Mouse (Mus musculus) megakaryocyte, embryonic 14.5 days (primary cell): ENCODE measurements around the gene Kif9. TPM values are rescaled to one million over a fixed set of nuclear protein-coding genes. Genes with fewer than 3 reads are reported as not detected.

Experiments
- H3K27me3 ChIP-seq: replicated peaks from 2 replicates; pipeline ENCODE3; 2012; ENCODE audit warnings: inconsistent platforms
- H3K36me3 ChIP-seq: replicated peaks from 2 replicates; pipeline ENCODE3; 2012; ENCODE audit warnings: low read length, inconsistent platforms, mixed read lengths
- H3K4me1 ChIP-seq: 2 replicates; pipeline ENCODE4 v1.6.1; 2012; ENCODE audit warnings: inconsistent platforms
- H3K4me3 ChIP-seq: replicated peaks from 2 replicates; pipeline ENCODE3; 2012; ENCODE audit warnings: moderate library complexity, mild to moderate bottlenecking, inconsistent platforms
- H3K9me3 ChIP-seq: 2 replicates; pipeline ENCODE4 v1.6.1; 2012; ENCODE audit warnings: inconsistent platforms
- FLI1 ChIP-seq: IDR thresholded peaks from 2 replicates; pipeline ENCODE4 v1.6.1; 2012; ENCODE audit warnings: low read length, inconsistent platforms, mixed read lengths
- GATA1 ChIP-seq: IDR thresholded peaks from 3 replicates; pipeline ENCODE4 v1.6.1; 2012; ENCODE audit warnings: mixed read lengths, low read length, inconsistent platforms, borderline replicate concordance
- polyA plus RNA-seq: library from polyadenylated mRNA; stranded (reverse); fragments of >175 nt; gene quantifications from 2 replicates; pipeline ENCODE4 v1.2.3, GENCODE M21; 2012; ENCODE audit warnings: low replicate concordance; ENCODE audit not compliant: insufficient read depth

The Kif9 gene
- polyA plus RNA-seq, result 0.18 TPM in 1 of 2 replicates, not detected in the other

DNA sequence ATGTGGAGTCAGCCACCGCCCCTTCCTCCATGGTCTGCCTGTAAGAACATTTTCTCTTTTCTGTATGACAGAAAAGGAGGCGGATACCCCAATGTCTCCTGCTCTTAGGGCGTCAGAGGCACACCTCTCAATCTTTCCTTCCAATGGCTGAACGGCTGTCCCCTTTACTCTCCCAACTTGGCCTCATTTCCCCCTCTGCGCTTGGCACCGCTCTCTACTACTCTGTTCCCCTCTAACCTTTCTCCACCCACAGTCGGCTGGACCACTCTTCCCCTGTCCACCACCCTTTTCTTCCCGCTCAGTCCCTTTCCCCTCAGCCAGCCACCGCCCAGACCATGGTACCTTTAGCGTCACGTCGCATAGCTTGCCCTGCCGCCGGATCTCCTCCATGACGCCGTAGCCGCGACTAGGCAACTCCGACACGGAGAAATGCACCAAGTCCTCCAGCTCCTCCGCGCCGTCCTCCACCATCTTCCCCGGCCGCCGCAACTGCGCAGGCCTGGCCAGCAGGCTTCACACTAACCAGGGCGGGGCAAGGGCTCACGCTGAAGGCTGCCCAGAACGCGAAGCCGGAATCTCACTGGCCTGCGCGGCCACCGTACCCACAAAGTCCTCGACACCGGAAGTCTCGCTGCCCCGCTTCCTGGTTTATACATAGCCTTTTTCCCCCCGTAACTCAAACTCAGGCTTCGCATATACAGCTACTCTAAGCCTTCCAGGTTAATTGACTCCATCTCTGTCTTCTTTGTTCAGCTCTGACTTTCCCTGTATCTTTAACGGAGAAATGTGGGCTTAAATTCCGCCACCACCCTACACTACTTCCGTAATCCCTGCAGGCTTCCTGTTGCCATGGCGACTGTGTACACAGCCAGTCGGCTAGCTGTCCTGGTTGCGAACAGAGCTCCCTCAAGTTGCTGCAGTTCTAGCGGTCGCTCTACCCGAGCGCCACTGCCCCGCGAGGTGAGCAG is at the start of gene Kif9, which contains the start of gene Klhl18:
Gene Kif9 (plus strand): TSS at position 835 of the 968 bp plus-strand sequence.
Gene Klhl18 (minus strand): TSS at position 571 of the 968 bp plus-strand sequence.
- Histone ChIP-seq H3K4me3 (peak within 1 kb of the TSS; percentile 100), H3K9me3 (0 out of 2 replicates have a peak, but pooled peaks cover 4% of the 10 kb centered on the region), H3K27me3 (no peaks in the 10 kb centered on the region), H3K36me3 (peaks cover 30% of the 10 kb centered on the region), H3K4me1 (peaks cover 32% of the 10 kb centered on the region)
- no peak for TF ChIP-seq GATA1
- TF ChIP-seq FLI1, result peak; percentile 88

DNA sequence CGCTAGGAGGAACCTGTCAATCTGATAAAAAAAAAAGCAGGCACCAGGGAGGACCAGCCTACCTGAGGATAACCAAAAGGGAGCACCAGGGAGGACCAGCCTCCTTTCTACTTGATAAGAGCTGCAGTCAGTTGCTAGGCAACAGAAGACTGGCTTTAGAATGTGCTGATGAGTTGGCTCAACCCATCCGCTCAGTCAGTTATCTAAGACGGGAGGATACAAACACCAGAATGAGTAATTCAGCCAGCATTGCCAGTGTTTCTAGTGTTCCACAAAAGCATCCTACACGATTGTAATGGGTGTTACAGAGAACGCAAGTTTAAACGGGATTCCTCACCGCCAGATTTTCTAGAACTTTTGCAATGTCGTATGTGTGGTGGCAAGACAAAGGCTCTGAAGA is 45.5 kb upstream of the Kif9 start:
- Histone ChIP-seq H3K36me3 (peaks cover 99% of the 10 kb centered on the region), H3K4me1 (peaks cover 41% of the 10 kb centered on the region)

DNA sequence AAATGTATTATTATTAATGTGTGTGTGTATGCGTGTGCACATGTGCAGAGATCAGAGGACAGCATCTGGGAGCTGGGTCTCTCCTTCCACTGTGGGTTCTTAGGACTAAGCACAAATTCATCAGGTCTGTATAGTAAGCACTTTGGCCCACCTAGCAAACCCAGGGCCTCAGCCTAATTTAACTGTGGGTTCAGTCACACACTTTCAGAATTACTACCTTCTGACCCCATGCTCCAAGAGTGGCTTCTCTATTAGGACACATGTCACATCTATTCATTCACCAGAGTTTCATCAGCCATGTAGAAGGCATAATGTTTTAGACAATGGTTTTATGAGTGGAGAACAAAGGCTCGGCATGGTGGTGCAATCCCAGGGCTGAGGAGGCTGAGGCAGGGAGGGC is 43.7 kb upstream of the Kif9 start:
- H3K9me3 ChIP-seq, result no peaks in the 10 kb centered on the region
- no peaks in the 10 kb centered on the region for H3K27me3 ChIP-seq
- H3K36me3 ChIP-seq, result peaks cover 99% of the 10 kb centered on the region
- TF ChIP-seq FLI1, result no peak
- TF ChIP-seq GATA1, result no peak
- H3K4me3 ChIP-seq, result no peak overlapping the region
- peaks cover 59% of the 10 kb centered on the region for H3K4me1 ChIP-seq

More for the DNA sequence above, 45.5 kb upstream of the Kif9 start:
- no peak for TF ChIP-seq GATA1
- TF ChIP-seq FLI1, result no peak
- no peaks in the 10 kb centered on the region for H3K9me3 ChIP-seq
- no peak overlapping the region for H3K4me3 ChIP-seq
- H3K27me3 ChIP-seq, result no peaks in the 10 kb centered on the region

DNA sequence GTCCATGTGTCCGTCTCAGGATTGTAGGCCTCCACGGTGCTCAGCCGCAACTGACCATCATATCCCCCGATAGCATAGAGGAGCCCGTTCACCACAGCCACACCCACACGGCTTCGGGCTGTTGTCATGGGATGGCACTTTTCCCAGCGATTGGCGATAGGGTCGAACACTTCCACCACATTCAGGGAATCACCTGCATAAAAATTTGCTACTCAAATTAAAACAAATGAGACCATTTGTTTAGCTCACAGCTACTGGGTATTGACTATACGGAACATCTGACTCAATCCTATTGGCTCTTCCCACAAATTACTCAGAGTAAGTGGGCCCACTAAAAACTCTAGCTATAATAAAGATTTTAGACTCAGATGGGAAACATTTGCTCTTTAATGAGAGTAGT is 40.7 kb upstream of the Kif9 start:
- Histone ChIP-seq H3K27me3 (no peaks in the 10 kb centered on the region), H3K4me3 (no peak overlapping the region), H3K4me1 (peaks cover 74% of the 10 kb centered on the region), H3K36me3 (peaks cover 92% of the 10 kb centered on the region), H3K9me3 (no peaks in the 10 kb centered on the region)
- TF ChIP-seq GATA1, result no peak
- no peak for TF ChIP-seq FLI1

DNA sequence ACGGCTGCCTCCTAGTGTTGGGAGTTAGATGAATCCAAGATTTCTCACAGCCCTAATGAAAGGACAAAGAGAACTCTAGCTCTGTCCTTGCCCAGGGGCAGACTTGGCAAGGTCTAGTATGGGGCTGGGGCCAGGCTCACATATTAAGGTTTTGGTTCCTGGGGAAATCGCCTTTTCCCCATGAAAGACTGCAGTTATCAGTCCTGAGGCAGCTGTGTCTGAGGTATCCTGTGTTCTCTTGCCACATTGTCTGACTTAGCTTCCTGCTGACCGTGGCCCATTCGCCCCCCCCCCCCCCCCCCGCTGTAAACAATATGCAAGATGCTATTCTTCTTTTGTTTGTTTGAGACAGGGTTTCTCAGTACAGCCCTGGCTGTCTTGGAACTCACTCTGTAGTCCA is 36.7 kb upstream of the Kif9 start:
- peak overlapping the region; percentile 46 for H3K4me3 ChIP-seq
- peaks cover 69% of the 10 kb centered on the region for H3K36me3 ChIP-seq
- no peaks in the 10 kb centered on the region for H3K9me3 ChIP-seq
- H3K4me1 ChIP-seq, result peaks cover 71% of the 10 kb centered on the region
- no peaks in the 10 kb centered on the region for H3K27me3 ChIP-seq
- no peak for TF ChIP-seq FLI1
- TF ChIP-seq GATA1, result no peak; the same call in 2 of the 3 replicates

GRCm38 (mm10) chr9:110440559-110440958 is 36.2 kb upstream of the Kif9 start:
- peak overlapping the region; percentile 80 for H3K4me3 ChIP-seq
- H3K27me3 ChIP-seq, result no peaks in the 10 kb centered on the region
- H3K36me3 ChIP-seq, result peaks cover 64% of the 10 kb centered on the region
- peaks cover 68% of the 10 kb centered on the region for H3K4me1 ChIP-seq
- H3K9me3 ChIP-seq, result no peaks in the 10 kb centered on the region
- no peak for TF ChIP-seq FLI1
- TF ChIP-seq GATA1, result no peak

DNA sequence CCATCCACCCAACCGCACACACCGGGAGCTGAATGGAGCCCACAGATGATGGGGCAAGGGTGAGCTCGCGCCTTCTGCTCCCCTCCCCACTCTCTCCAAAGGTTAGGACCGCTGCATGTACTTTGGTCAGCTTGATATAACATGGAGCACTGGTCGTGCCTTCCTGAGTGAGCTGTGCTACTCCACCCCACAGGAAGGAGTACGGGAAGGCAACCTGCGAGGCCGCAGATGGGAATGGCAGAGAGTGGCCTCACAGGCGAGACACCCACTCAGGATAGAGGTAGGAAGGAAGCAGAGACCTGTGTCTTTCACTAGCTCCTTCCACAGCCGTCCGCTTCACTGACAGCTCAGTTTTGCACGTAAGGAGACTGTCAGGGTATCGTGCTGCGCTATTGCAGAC is 28.4 kb upstream of the Kif9 start:
- peaks cover 56% of the 10 kb centered on the region for H3K36me3 ChIP-seq
- TF ChIP-seq FLI1 (no peak), GATA1 (no peak)
- peaks cover 39% of the 10 kb centered on the region for H3K4me1 ChIP-seq
- H3K9me3 ChIP-seq, result peaks cover 8% of the 10 kb centered on the region
- no peaks in the 10 kb centered on the region for H3K27me3 ChIP-seq
- H3K4me3 ChIP-seq, result no peak overlapping the region

- peaks cover 8% of the 10 kb centered on the region for H3K9me3 ChIP-seq
- H3K4me1 ChIP-seq, result peaks cover 39% of the 10 kb centered on the region
- peaks cover 60% of the 10 kb centered on the region for H3K36me3 ChIP-seq
- H3K4me3 ChIP-seq, result peak overlapping the region; percentile 84
- TF ChIP-seq FLI1 (no peak), GATA1 (0 out of 3 replicates have a peak, but pooled peaks have one; percentile 11)
- no peaks in the 10 kb centered on the region for H3K27me3 ChIP-seq
Measured at GRCm38 (mm10) chr9:110448857-110449617, 27.7 kb upstream of the Kif9 start.

DNA sequence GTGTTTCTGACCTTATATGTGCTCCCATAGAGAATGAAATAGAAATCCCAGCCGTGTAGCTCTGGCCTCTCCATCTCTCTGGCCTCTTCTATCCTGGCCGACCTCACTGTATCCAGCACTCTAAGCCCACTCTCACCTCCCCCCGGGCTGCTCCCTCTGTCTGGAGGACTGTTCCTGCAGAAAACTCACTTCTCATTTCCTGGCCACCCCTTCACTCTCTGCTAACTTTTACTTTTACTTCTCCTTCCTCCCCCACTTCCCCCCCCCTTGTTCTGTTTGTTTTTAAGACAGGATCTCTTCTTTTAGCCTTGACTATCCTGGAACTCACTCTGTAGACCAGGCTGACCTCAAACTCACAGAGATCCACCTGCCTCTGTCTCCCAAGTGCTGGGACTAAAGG is 24.2 kb upstream of the Kif9 start:
- Histone ChIP-seq H3K9me3 (peaks cover 8% of the 10 kb centered on the region), H3K4me1 (peaks cover 60% of the 10 kb centered on the region), H3K36me3 (peaks cover 69% of the 10 kb centered on the region), H3K27me3 (no peaks in the 10 kb centered on the region), H3K4me3 (peak overlapping the region; percentile 59)
- TF ChIP-seq FLI1 (no peak), GATA1 (no peak)
